Mouse (Mus musculus) MEL (cell line): Measurements from ENCODE around the gene Crim1. TPM values are rescaled to one million over a fixed set of nuclear protein-coding genes. Genes with fewer than 3 reads are reported as not detected.

Experiments used
- DNase-seq: peaks from one replicate; pipeline ENCODE4 v3.0.0; 2011; ENCODE audit warnings: low read depth, low spot score
- H3K27ac ChIP-seq: 2 replicates; pipeline ENCODE4 v1.5.1; 2012; ENCODE audit warnings: low read depth, mild to moderate bottlenecking, control low read depth, low read length, moderate library complexity; ENCODE audit not compliant: control insufficient read depth
- H3K27me3 ChIP-seq, 2 experiments: fragments of 150-350 bp in 1 of 2; sonication (generic) in 1 of 2; 2 replicates each; pipeline ENCODE4 v1.6.1; 2012; ENCODE audit warnings: low read length in 2 of 2, mild to moderate bottlenecking in 2 of 2, improper control_type of control experiment in 1 of 2, moderate library complexity in 1 of 2; ENCODE audit not compliant: insufficient read depth in 2 of 2, control insufficient read depth in 1 of 2
- H3K36me3 ChIP-seq, 2 experiments: 2 replicates each; pipeline ENCODE4 v1.6.1; 2012 to 2014; ENCODE audit warnings: low read length in 2 of 2, improper control_type of control experiment in 1 of 2, inconsistent platforms in 1 of 2, mild to moderate bottlenecking in 1 of 2; ENCODE audit not compliant: insufficient read depth in 2 of 2, control insufficient read depth in 1 of 2
- H3K4me1 ChIP-seq, 2 experiments: fragments of 150-350 bp in 1 of 2; sonication (generic) in 1 of 2; 2 replicates each; pipeline ENCODE4 v1.6.1; 2012; ENCODE audit warnings: low read length in 2 of 2, improper control_type of control experiment in 1 of 2, mild to moderate bottlenecking in 1 of 2; ENCODE audit not compliant: insufficient read depth in 2 of 2, control insufficient read depth in 1 of 2
- H3K4me3 ChIP-seq, 2 experiments: fragments of 150-350 bp in 1 of 2; sonication (generic) in 1 of 2; 2 replicates each; pipeline ENCODE4 v1.5.1; 2012; ENCODE audit warnings: low read depth in 2 of 2, low read length in 2 of 2, mild to moderate bottlenecking in 2 of 2, moderate library complexity in 2 of 2, control low read depth in 1 of 2, improper control_type of control experiment in 1 of 2; ENCODE audit not compliant: control insufficient read depth in 1 of 2, insufficient read depth in 1 of 2
- H3K79me2 ChIP-seq: 2 replicates; pipeline ENCODE4 v1.6.1; 2012; ENCODE audit warnings: mild to moderate bottlenecking, low read length, moderate library complexity; ENCODE audit not compliant: control insufficient read depth, poor library complexity, insufficient read depth
- H3K9ac ChIP-seq: 2 replicates; pipeline ENCODE4 v1.6.1; 2012; ENCODE audit warnings: low read depth, mild to moderate bottlenecking, control low read depth, low read length, moderate library complexity; ENCODE audit not compliant: control insufficient read depth, poor library complexity, severe bottlenecking
- H3K9me3 ChIP-seq: fragments of 150-350 bp; sonication (generic); replicated peaks from 2 replicates; pipeline ENCODE4 v1.6.1; 2012; ENCODE audit warnings: mild to moderate bottlenecking, low read length, improper control_type of control experiment, moderate library complexity; ENCODE audit not compliant: insufficient read depth
- CHD1 ChIP-seq: IDR thresholded peaks from 2 replicates; pipeline ENCODE4 v1.6.1; 2012; ENCODE audit warnings: low read depth, mild to moderate bottlenecking, inconsistent platforms, low read length, improper control_type of control experiment
- CHD2 ChIP-seq: IDR thresholded peaks from 2 replicates; pipeline ENCODE4 v1.6.1; 2011; ENCODE audit warnings: low read length, improper control_type of control experiment
- CTCF ChIP-seq, 3 experiments: IDR thresholded peaks in 2 of 3; conservative IDR thresholded peaks in 1 of 3; 2 replicates each; pipeline ENCODE4 v1.5.1; 2011 to 2012; ENCODE audit warnings: low read length in 3 of 3, low read depth in 2 of 3, mild to moderate bottlenecking in 2 of 3, improper control_type of control experiment in 1 of 3, inconsistent platforms in 1 of 3, mixed read lengths in 1 of 3, moderate library complexity in 1 of 3; ENCODE audit not compliant: control insufficient read depth in 1 of 3, insufficient read depth in 1 of 3, poor library complexity in 1 of 3, severe bottlenecking in 1 of 3
- EP300 ChIP-seq, 2 experiments: IDR thresholded peaks; 2 replicates each; pipeline ENCODE4 v1.6.1; 2011; ENCODE audit warnings: improper control_type of control experiment in 2 of 2, low read length in 2 of 2, low read depth in 1 of 2, mild to moderate bottlenecking in 1 of 2
- ETS1 ChIP-seq: IDR thresholded peaks from 2 replicates; pipeline ENCODE4 v1.6.1; 2012; ENCODE audit warnings: low read depth, mild to moderate bottlenecking, inconsistent platforms, low read length, improper control_type of control experiment, moderate library complexity
- GABPA ChIP-seq: IDR thresholded peaks from 2 replicates; pipeline ENCODE4 v1.6.1; 2012; ENCODE audit warnings: low read depth, mild to moderate bottlenecking, inconsistent platforms, low read length, improper control_type of control experiment, moderate library complexity
- GATA1 ChIP-seq: IDR thresholded peaks from 2 replicates; pipeline ENCODE4 v1.6.1; 2011; ENCODE audit warnings: low read depth, low read length, improper control_type of control experiment
- JUND ChIP-seq: IDR thresholded peaks from 2 replicates; pipeline ENCODE4 v1.6.1; 2011; ENCODE audit warnings: low read depth, mild to moderate bottlenecking, improper control_type of control experiment, low read length
- KAT2A ChIP-seq: conservative IDR thresholded peaks from 2 replicates; pipeline ENCODE4 v1.6.1; 2012; ENCODE audit warnings: low read depth, low read length, improper control_type of control experiment, inconsistent platforms
- MAFK ChIP-seq: IDR thresholded peaks from 2 replicates; pipeline ENCODE4 v1.6.1; 2011; ENCODE audit warnings: low read depth, mild to moderate bottlenecking, low read length, improper control_type of control experiment, borderline replicate concordance
- MAX ChIP-seq: IDR thresholded peaks from 2 replicates; pipeline ENCODE4 v1.6.1; 2011; ENCODE audit warnings: low read length, improper control_type of control experiment
- MAZ ChIP-seq: IDR thresholded peaks from 2 replicates; pipeline ENCODE4 v1.6.1; 2012; ENCODE audit warnings: low read depth, mild to moderate bottlenecking, inconsistent platforms, low read length, improper control_type of control experiment
- MEF2A ChIP-seq: IDR thresholded peaks from 2 replicates; pipeline ENCODE4 v1.6.1; 2014; ENCODE audit warnings: low read depth, mild to moderate bottlenecking, inconsistent platforms, low read length, improper control_type of control experiment; ENCODE audit not compliant: poor library complexity, insufficient replicate concordance, severe bottlenecking; ENCODE audit errors: extremely low read depth
- NELFE ChIP-seq: IDR thresholded peaks from 2 replicates; pipeline ENCODE4 v1.6.1; 2011; ENCODE audit warnings: low read depth, low read length, improper control_type of control experiment
- NRF1 ChIP-seq: IDR thresholded peaks from 2 replicates; pipeline ENCODE4 v1.6.1; 2014; ENCODE audit warnings: low read depth, mild to moderate bottlenecking, inconsistent platforms, low read length, improper control_type of control experiment, moderate library complexity; ENCODE audit not compliant: poor library complexity, insufficient read depth, severe bottlenecking
- POLR2A ChIP-seq, 2 experiments: IDR thresholded peaks; 2 replicates each; pipeline ENCODE4 v1.6.1; 2011 to 2012; ENCODE audit warnings: low read length in 2 of 2, mild to moderate bottlenecking in 2 of 2, control low read depth in 1 of 2, improper control_type of control experiment in 1 of 2, low read depth in 1 of 2, moderate library complexity in 1 of 2; ENCODE audit not compliant: control insufficient read depth in 1 of 2, insufficient read depth in 1 of 2, poor library complexity in 1 of 2
- POLR2AphosphoS5 ChIP-seq: IDR thresholded peaks from 2 replicates; pipeline ENCODE4 v1.6.1; 2012; ENCODE audit warnings: low read depth, borderline replicate concordance, mild to moderate bottlenecking, inconsistent platforms, low read length, moderate library complexity, mixed read lengths
- RAD21 ChIP-seq: IDR thresholded peaks from 2 replicates; pipeline ENCODE4 v1.6.1; 2011; ENCODE audit warnings: mild to moderate bottlenecking, low read depth, low read length, improper control_type of control experiment
- SIN3A ChIP-seq: IDR thresholded peaks from 2 replicates; pipeline ENCODE4 v1.6.1; 2012; ENCODE audit warnings: low read length, improper control_type of control experiment, inconsistent platforms
- SMC3 ChIP-seq: IDR thresholded peaks from 2 replicates; pipeline ENCODE4 v1.6.1; 2011; ENCODE audit warnings: low read depth, low read length, improper control_type of control experiment
- TAL1 ChIP-seq: IDR thresholded peaks from 2 replicates; pipeline ENCODE4 v1.6.1; 2012; ENCODE audit warnings: mild to moderate bottlenecking, inconsistent platforms, low read length, moderate library complexity, mixed read lengths
- TBP ChIP-seq: IDR thresholded peaks from 2 replicates; pipeline ENCODE4 v1.8.0; 2011; ENCODE audit warnings: low read depth, low read length, improper control_type of control experiment
- TCF12 ChIP-seq: IDR thresholded peaks from 2 replicates; pipeline ENCODE4 v1.6.1; 2014; ENCODE audit warnings: low read depth, mild to moderate bottlenecking, inconsistent platforms, low read length, improper control_type of control experiment, moderate library complexity
- USF1 ChIP-seq: IDR thresholded peaks from 2 replicates; pipeline ENCODE4 v1.6.1; 2014; ENCODE audit warnings: low read depth, mild to moderate bottlenecking, inconsistent platforms, low read length, improper control_type of control experiment, moderate library complexity
- USF2 ChIP-seq, 2 experiments: IDR thresholded peaks; 2 replicates each; pipeline ENCODE4 v1.6.1; 2011 to 2012; ENCODE audit warnings: improper control_type of control experiment in 2 of 2, low read length in 2 of 2, borderline replicate concordance in 1 of 2, inconsistent platforms in 1 of 2, low read depth in 1 of 2, mild to moderate bottlenecking in 1 of 2; ENCODE audit not compliant: insufficient read depth in 1 of 2
- polyA plus RNA-seq, 2 experiments: library from polyadenylated mRNA; stranded (reverse) in 1 of 2; unstranded in 1 of 2; fragments of >175 nt in 1 of 2; fragments of >200 nt in 1 of 2; gene quantifications; 2 replicates each; pipeline versions ENCODE4 v1.2.1 to v1.2.4; 2012; ENCODE audit warnings: low replicate concordance in 2 of 2, low read depth in 1 of 2; ENCODE audit not compliant: insufficient read length in 2 of 2, insufficient read depth in 1 of 2, missing spikeins in 1 of 2
- total RNA-seq: library from RNA; depleted of rRNA; stranded (reverse); fragments of 300-350 nt; gene quantifications from 2 replicates; pipeline ENCODE4 v1.2.3, GENCODE M21; 2012

Gene Crim1
- total and polyA plus RNA-seq, 3 experiments: not detected

- Histone ChIP-seq H3K27me3 (no peaks in the 10 kb centered on the region), H3K79me2 (no peaks in the 10 kb centered on the region), H3K36me3 (no peaks in the 10 kb centered on the region), H3K9ac (no peak overlapping the region), H3K4me3 (no peak overlapping the region), H3K9me3 (no peaks in the 10 kb centered on the region), H3K4me1 (no peaks in the 10 kb centered on the region), H3K27ac (no peak overlapping the region)
- no peak for DNase-seq
- TF ChIP-seq CTCF (IDR thresholded peaks at IDR 0.05 in 2 of 3, conservative IDR thresholded peaks at IDR 0.05 in 1 of 3; ENCODE audit: control insufficient read depth in 1 of 3, insufficient read depth in 1 of 3, low read depth in 2 of 3, low read length in 3 of 3, poor library complexity in 1 of 3, severe bottlenecking in 1 of 3) (no peak), EP300 (IDR thresholded peaks at IDR 0.05; ENCODE audit: low read depth in 1 of 2, low read length in 2 of 2) (no peak), MAZ (no peak), USF2 (IDR thresholded peaks at IDR 0.05; ENCODE audit: borderline replicate concordance in 1 of 2, insufficient read depth in 1 of 2, low read depth in 1 of 2, low read length in 2 of 2) (no peak), MAFK (no peak), POLR2A (IDR thresholded peaks at IDR 0.05; ENCODE audit: control insufficient read depth in 1 of 2, insufficient read depth in 1 of 2, low read depth in 1 of 2, low read length in 2 of 2, poor library complexity in 1 of 2) (no peak), CHD2 (no peak), GABPA (no peak), TAL1 (no peak), POLR2AphosphoS5 (no peak), SMC3 (no peak)
Measured at GRCm38 (mm10) chr17:78379730-78380245, 179.7 kb downstream of the Crim1 start.

- Histone ChIP-seq H3K4me3 (no peak overlapping the region), H3K4me1 (no peaks in the 10 kb centered on the region), H3K9me3 (no peaks in the 10 kb centered on the region), H3K79me2 (no peaks in the 10 kb centered on the region), H3K9ac (no peak overlapping the region), H3K36me3 (no peaks in the 10 kb centered on the region), H3K27ac (no peak overlapping the region), H3K27me3 (no peaks in the 10 kb centered on the region)
- no peak for DNase-seq
- TF ChIP-seq NRF1 (no peak), NELFE (no peak), KAT2A (no peak), GATA1 (no peak), POLR2AphosphoS5 (no peak), MAZ (no peak), CHD2 (no peak), MAX (no peak), CTCF (IDR thresholded peaks at IDR 0.05 in 2 of 3, conservative IDR thresholded peaks at IDR 0.05 in 1 of 3; ENCODE audit: control insufficient read depth in 1 of 3, insufficient read depth in 1 of 3, low read depth in 2 of 3, low read length in 3 of 3, poor library complexity in 1 of 3, severe bottlenecking in 1 of 3) (no peak), JUND (no peak), ETS1 (no peak), USF1 (no peak), TCF12 (no peak), RAD21 (no peak), GABPA (no peak), MEF2A (no peak), TBP (no peak), CHD1 (no peak), SIN3A (no peak), TAL1 (no peak)
Measured at GRCm38 (mm10) chr17:78382321-78382720, 182.3 kb downstream of the Crim1 start.
